Mouse (Mus musculus) layer of hippocampus, adult 9-10 months (tissue): ENCODE measurements around the gene Actr2.
"Not testable (repeated sequence)": the region's sequence is repeated elsewhere in the genome, so short reads cannot be mapped to it uniquely, and the experiment has no call there.

ENCODE experiments used
- DNase-seq: peaks from one replicate; pipeline ENCODE4 v3.0.0; 2022; ENCODE audit warnings: low spot score

Actr2 gene

DNA sequence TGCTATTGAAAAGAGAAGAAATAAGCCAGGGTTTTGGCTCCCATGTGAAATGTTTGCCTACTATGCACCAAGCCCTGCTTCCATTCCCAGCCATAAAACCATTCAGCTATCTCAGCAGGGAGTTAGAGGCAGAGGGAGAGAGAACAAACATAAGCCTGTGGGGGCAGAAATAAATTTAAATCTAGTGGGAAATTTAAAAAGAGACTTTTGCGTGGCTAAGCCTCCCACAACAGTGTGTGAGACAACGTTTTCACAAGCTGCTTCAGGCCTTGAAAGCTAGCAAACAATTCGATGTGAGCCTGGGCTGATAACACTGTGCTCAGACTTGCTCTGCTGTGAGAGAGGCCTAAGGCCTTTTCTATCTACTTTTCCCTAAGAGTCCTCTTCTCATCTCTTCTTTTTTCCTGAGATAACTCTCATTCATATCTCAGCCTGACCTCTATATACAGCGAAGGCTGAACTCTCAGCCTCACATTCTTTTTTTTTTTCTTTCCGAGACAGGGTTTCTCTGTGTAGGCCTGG lies 3.4 kb upstream of the Actr2 start:
- no peak for DNase-seq

GRCm38 (mm10) chr11:20112006-20112740 lies 540 bp downstream of the Actr2 start:
- DNase-seq: peak; percentile 72

- no peak for DNase-seq
These were observed 4.6 kb downstream of the Actr2 start for GRCm38 (mm10) chr11:20108151-20108550.

DNA sequence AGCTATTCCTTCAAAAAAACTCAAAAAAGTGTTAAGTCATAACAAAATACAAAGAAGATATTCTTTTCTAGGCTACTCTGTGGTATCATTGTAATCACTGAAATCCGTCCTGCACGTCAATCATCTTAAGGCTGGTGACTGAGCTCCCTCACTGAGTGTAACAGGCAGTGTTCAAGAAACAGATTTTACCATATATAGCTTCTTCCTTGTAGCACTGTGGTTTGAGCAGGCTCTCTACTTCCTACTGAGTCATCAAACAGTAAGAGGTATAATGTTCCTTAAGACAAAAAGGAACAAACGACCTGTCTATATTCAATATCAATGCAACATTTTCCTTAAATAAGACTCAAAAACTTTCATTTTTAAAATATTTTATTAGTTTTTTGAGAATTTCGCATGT lies 5.0 kb downstream of the Actr2 start:
- DNase-seq: no peak

GRCm38 (mm10) chr11:20106946-20107345 lies 5.8 kb downstream of the Actr2 start:
- no peak for DNase-seq

GRCm38 (mm10) chr11:20103949-20104348 lies 8.8 kb downstream of the Actr2 start:
- DNase-seq: no peak

DNA sequence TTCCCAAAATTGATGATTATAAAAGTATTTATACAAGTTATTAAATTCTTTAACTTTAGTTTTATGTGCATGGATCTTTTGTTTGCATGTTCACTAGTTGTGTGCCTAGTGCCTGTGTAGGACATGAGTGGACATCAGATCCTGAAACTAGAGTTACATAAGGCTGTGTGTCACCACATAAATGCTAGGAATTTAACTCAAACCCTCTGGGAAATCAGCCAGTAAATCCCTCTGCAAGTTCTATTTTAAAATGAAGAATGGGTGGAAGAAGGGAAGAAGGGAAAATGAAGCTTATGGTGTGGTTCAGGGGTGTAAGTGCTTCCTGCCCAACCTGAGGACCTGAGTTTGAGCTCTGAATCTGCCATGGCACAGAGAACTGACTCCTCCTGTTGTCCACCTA lies 26.4 kb downstream of the Actr2 start:
- no peak for DNase-seq

GRCm38 (mm10) chr11:20085635-20086034 lies 27.1 kb downstream of the Actr2 start:
- no peak for DNase-seq

DNA sequence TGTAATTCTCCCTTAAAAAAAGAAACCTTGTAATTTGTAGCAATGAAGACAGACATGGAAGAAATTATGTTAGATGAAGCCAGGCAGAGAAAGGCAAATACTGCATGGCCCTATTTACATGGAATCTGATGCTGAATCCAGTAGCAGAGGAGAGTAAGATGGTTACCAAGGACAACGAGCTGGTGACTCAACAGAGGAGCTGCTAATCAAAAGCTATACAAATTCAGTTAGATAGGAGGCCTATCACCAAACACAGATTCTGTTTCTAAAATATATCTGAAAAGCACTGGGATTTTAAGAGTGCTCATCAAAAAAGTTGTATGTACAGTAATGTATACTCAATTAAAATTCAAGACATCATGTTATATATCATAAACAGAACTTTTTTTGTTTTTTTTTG lies 37.3 kb downstream of the Actr2 start:
- no peak for DNase-seq

- DNase-seq: no peak
These were observed 39.9 kb downstream of the Actr2 start for GRCm38 (mm10) chr11:20072826-20073225.

DNA sequence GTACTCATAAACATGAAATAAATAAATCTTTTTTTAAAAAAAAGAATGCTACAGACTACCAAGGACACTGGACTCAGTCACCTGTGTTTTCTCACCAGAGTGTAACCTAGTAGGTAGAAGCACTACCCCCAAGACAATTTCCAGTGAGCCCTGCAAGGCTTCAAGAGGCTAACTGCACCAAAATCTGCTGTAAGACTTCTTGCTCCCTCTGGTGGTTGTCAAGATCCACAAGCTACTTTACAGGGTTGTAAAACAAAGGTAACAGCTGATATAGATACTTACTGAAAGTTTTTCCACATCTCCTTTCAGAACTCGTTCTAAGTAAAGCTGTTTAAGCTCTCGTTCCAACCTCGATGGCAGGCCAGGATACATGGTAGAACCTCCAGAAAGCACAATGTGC lies 40.5 kb downstream of the Actr2 start:
- no peak for DNase-seq

GRCm38 (mm10) chr11:20068346-20069004 lies 44.2 kb downstream of the Actr2 start:
- no peak for DNase-seq

- DNase-seq: no peak
These were observed 45.2 kb downstream of the Actr2 start for GRCm38 (mm10) chr11:20067521-20067920.

GRCm38 (mm10) chr11:20066106-20066505 lies 46.6 kb downstream of the Actr2 start:
- DNase-seq: no peak

- no peak for DNase-seq
These were observed 47.8 kb downstream of the Actr2 start for GRCm38 (mm10) chr11:20064926-20065325.

GRCm38 (mm10) chr11:20064086-20064485 lies 48.6 kb downstream of the Actr2 start:
- not testable (repeated sequence) for DNase-seq

GRCm38 (mm10) chr11:20062801-20063200 lies 49.9 kb downstream of the Actr2 start:
- DNase-seq: not testable (repeated sequence)

DNA sequence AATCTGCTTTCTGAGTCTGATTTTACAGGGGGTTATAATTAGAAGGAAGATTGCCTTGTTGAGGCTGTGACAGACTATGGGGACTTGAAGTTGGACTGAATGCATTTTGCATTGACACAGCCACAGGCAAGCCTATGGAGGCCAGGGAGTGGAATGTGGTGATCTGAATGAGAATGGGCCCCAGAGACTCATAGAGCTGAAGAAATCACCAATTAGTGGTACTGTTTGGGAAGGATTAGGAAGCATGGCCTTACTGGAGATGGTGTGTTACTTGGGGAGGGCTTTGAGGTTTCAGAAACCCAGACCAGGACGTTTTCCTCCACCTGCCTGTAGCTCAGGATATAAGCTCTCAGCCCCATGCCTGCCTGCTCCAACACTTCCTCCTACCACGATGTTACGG lies 53.0 kb downstream of the Actr2 start:
- no peak for DNase-seq

DNA sequence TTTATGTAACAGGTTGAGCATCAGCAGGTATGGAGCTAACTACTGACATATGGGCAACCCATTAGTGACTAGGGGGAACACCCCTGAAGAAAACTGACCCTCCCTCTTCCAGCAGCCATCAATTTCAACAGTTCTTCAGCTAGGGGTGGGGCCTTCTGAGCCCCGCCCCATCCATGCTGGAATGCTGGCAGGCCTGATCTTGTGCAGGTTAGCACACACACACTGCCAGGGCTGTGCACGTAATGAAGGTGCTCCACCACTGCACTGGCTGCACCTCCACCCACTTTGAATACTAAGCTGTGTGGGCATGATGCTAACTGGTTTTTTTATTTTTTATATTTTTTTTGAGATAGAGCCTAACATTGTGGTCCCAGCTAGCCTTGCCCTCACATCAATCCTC lies 55.3 kb downstream of the Actr2 start:
- no peak for DNase-seq

DNA sequence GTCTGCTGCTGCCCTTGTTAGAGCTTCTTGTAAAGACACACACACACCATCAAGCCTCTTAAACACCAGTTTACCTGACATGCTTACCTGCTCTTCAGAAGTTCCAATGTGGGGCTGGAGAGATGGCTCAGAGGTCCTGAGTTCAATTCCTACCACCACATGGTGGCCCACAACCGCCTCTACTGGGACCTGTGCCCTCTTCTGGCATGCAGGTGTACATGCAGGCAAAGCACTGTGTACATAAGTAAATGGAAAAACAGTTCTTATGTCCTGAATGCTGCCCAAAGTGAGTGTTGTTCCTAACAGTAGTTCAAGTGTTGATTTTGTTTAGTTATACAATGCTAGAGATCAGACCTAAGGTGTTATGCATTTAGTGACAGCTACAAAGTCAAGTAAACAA lies 56.5 kb downstream of the Actr2 start:
- DNase-seq: no peak

- no peak for DNase-seq
These were observed 58.1 kb downstream of the Actr2 start for GRCm38 (mm10) chr11:20054617-20055016.

- no peak for DNase-seq
These were observed 58.8 kb downstream of the Actr2 start for GRCm38 (mm10) chr11:20053951-20054350.

- no peak for DNase-seq
These were observed 59.7 kb downstream of the Actr2 start for GRCm38 (mm10) chr11:20052814-20053536.
